8 mouse cellular contexts compared by ENCODE assay signal in genomic region chr2:140170803-140171553, GRCm38 (mm10). TPM values are rescaled to one million over a fixed set of nuclear protein-coding genes. Genes with fewer than 3 reads are reported as not detected.
DNase-seq lines count a peak whose midpoint lies in the region; ATAC-seq lines count a peak whose summit lies in the region.

No protein-coding gene starts in this region.

- ATAC-seq in erythroid progenitor cell, adult 5-6 weeks (replicated peaks; ENCODE audit: low FRiP score, poor library complexity, severe bottlenecking), result peak; percentile 74
- peak; percentile 95 for ATAC-seq in limb, embryonic 11.5 days (ENCODE audit: insufficient number of reproducible peaks, low FRiP score, low TSS enrichment, low read depth)
- peak; percentile 80 for ATAC-seq in neural tube, embryonic 13.5 days (ENCODE audit: low read depth)

- H3K4me2 ChIP-seq in limb, embryonic 11.5 days (ENCODE audit: low read depth, severe bottlenecking), result peak overlapping the region; percentile 46
- peak overlapping the region; percentile 96 for H3K4me2 ChIP-seq in neural tube, embryonic 13.5 days

- H3K36me3 ChIP-seq in limb, embryonic 11.5 days (ENCODE audit: control insufficient read depth, insufficient read depth, low read length), result no peaks in the 10 kb centered on the region; the same call in 1 of the 2 replicates
- H3K36me3 ChIP-seq in neural tube, embryonic 13.5 days, result peaks cover 23% of the 10 kb centered on the region

- no peaks in the 10 kb centered on the region for H3K27me3 ChIP-seq in limb, embryonic 11.5 days (ENCODE audit: control insufficient read depth, insufficient read depth, low read length)
- no peaks in the 10 kb centered on the region for H3K27me3 ChIP-seq in neural tube, embryonic 13.5 days

- WGBS in limb, embryonic 11.5 days, result 7% methylated on average over 28 of the region's 28 CpGs
- 10% methylated on average over 28 of the region's 28 CpGs for WGBS in neural tube, embryonic 13.5 days

- H3K9ac ChIP-seq in limb, embryonic 11.5 days (ENCODE audit: low read length), result peak overlapping the region; percentile 59
- H3K9ac ChIP-seq in neural tube, embryonic 13.5 days, result peak overlapping the region; percentile 87

- peak; percentile 6 for DNase-seq in kidney, adult 9 months
- DNase-seq in kidney, postnatal 10 days, result no peak
- peak; percentile 91 for DNase-seq in R1 (ENCODE audit: low read depth, low spot score)
- DNase-seq in limb, embryonic 11.5 days (ENCODE audit: low spot score), result no peak
- DNase-seq in right cerebral cortex, adult 2 months (ENCODE audit: low spot score in 2 of 2), result no peak
- no peak for DNase-seq in gastrocnemius, adult 8-10 months (ENCODE audit: low spot score in 2 of 2)

- H3K9me3 ChIP-seq in limb, embryonic 11.5 days (ENCODE audit: control insufficient read depth, low read length), result no peaks in the 10 kb centered on the region
- H3K9me3 ChIP-seq in neural tube, embryonic 13.5 days, result no peaks in the 10 kb centered on the region

- H3K4me1 ChIP-seq in limb, embryonic 11.5 days (ENCODE audit: control insufficient read depth, insufficient read depth, low read length), result no peaks in the 10 kb centered on the region; the same call in 1 of the 2 replicates
- peaks cover 30% of the 10 kb centered on the region for H3K4me1 ChIP-seq in neural tube, embryonic 13.5 days (replicated peaks)

- H3K27ac ChIP-seq in limb, embryonic 11.5 days (replicated peaks; ENCODE audit: low read depth, low read length), result no peak overlapping the region; the same call in 1 of the 2 replicates
- H3K27ac ChIP-seq in neural tube, embryonic 13.5 days (replicated peaks), result peak overlapping the region; percentile 84

- H3K4me3 ChIP-seq in limb, embryonic 11.5 days (ENCODE audit: low read depth, low read length), result peak overlapping the region; percentile 95
- peak overlapping the region; percentile 94 for H3K4me3 ChIP-seq in neural tube, embryonic 13.5 days

RNA-seq across cellular contexts. Expression of gene Ndufaf5, which starts 0.5 kb away (rescaled TPM):
- total RNA-seq in erythroid progenitor cell, adult 5-6 weeks (2015; ENCODE audit: low replicate concordance), result 5.4 TPM in 1 of 2 replicates, not detected in the other
- total RNA-seq in erythroid progenitor cell, adult 5-6 weeks (2017; ENCODE audit: low replicate concordance), result 3.5 and 4.2 TPM in 2 replicates
- polyA plus RNA-seq in limb, embryonic 11.5 days (2014; fragmentation: Nextera tagmentation; extraction: Ambion mirVana), result 35.0 and 36.8 TPM in 2 replicates
- 47.1 and 48.2 TPM in 2 replicates for polyA plus RNA-seq in neural tube, embryonic 13.5 days (2015; fragmentation: Nextera tagmentation; extraction: Ambion mirVana)
- total RNA-seq in gastrocnemius, adult 8-10 months (2022), result 10 to 100 TPM; 36.5 to 45.3 (median 40.5) TPM

RNA-seq across cellular contexts. Expression of gene Esf1, which starts 0.6 kb away (rescaled TPM):
- 2.9 and 14.3 TPM in 2 replicates for total RNA-seq in erythroid progenitor cell, adult 5-6 weeks (2015; ENCODE audit: low replicate concordance)
- 16.6 and 28.8 TPM in 2 replicates for total RNA-seq in erythroid progenitor cell, adult 5-6 weeks (2017; ENCODE audit: low replicate concordance)
- 34.9 and 39.1 TPM in 2 replicates for polyA plus RNA-seq in limb, embryonic 11.5 days (2014; fragmentation: Nextera tagmentation; extraction: Ambion mirVana)
- polyA plus RNA-seq in neural tube, embryonic 13.5 days (2015; fragmentation: Nextera tagmentation; extraction: Ambion mirVana), result 19.2 and 20.3 TPM in 2 replicates
- 10 to 100 TPM; 10.1 to 12.1 (median 11.2) TPM for total RNA-seq in gastrocnemius, adult 8-10 months (2022)

RNA-seq across cellular contexts. Expression of gene Gm17374, which starts 19.1 kb away (rescaled TPM):
- total RNA-seq in erythroid progenitor cell, adult 5-6 weeks (2015; ENCODE audit: low replicate concordance), result not detected in 2 replicates
- not detected in 2 replicates for total RNA-seq in erythroid progenitor cell, adult 5-6 weeks (2017; ENCODE audit: low replicate concordance)
- polyA plus RNA-seq in limb, embryonic 11.5 days (2014; fragmentation: Nextera tagmentation; extraction: Ambion mirVana), result not detected in 2 replicates
- polyA plus RNA-seq in neural tube, embryonic 13.5 days (2015; fragmentation: Nextera tagmentation; extraction: Ambion mirVana), result not detected in 2 replicates
- total RNA-seq in gastrocnemius, adult 8-10 months (2022), result not detected

Comparison
In these comparisons a context has a peak if more than half of its experiments do, and no peak if none do; other contexts are left out.
1. DNase-seq: peak in kidney, adult 9 months (single experiment) and R1 (single experiment); none in kidney, postnatal 10 days (single experiment), limb, embryonic 11.5 days (single experiment), right cerebral cortex, adult 2 months (0 of 2) and gastrocnemius, adult 8-10 months (0 of 2).
2. RNA of gene Ndufaf5, which starts 0.5 kb away (total RNA-seq): 36.5 to 45.3 TPM in gastrocnemius, adult 8-10 months; 3.5 to 5.4 TPM in erythroid progenitor cell, adult 5-6 weeks; every median in the first group is over 4 times any median in the second.
3. Peak in every context shown above with its lines, with median percentiles within 50 percentile points of each other: ATAC-seq.